Mouse (Mus musculus): ENCODE measurements around the gene Gm43064.
"Not testable (repeated sequence)": the region's sequence is repeated elsewhere in the genome, so short reads cannot be mapped to it uniquely, and the experiment has no call there.

Gene Gm43064

DNA sequence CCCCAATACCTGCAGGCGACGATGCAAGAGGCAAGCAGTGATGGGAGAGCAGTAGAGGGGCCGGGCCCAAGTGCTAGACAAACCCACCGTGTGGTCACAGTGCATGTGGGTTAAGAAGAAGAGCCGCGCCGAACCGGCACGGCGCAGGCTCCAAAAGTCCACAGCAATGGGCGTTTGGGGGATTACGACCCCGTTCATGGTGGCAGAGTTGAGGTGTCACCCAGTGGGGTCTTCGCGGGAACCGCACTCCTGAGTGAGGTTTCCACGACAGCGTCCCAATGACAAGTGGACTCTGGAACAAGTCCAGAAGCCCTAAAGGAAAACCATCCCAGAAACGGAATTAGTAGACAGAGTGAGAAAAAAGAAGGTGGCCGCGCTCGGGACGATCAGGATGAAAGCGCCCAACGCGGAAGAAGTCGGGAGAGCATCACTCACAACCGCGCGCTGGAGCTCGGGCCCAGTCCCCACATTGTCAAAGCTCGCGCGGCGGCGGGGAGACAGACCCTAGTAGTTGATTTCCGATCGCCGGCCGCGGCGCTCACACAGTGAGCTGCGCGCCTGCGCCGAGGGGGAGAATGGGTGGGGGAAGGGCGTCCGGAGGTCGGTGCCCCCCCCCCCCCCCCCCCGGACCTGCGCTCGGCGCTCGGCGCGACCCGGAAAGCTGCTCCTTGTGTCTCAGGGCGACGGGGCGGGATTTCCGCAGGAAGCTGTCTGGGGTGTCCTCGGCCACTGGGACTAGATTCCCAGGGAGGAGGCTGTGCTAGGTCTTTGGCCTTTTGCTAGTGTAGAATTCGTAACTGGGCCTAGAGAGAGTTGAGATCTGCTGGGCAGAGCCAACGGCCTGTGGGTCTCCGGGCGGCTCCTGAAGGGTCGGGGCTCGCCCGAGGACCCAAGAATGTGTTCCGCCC, at the start of gene Gm43064, which contains the start of the genes Dclre1b and Ap4b1:
Gene Gm43064 (plus strand): TSS at position 683 of the 908 bp plus-strand sequence.
Gene Dclre1b (minus strand): TSS at position 554 of the 908 bp plus-strand sequence.
Gene Ap4b1 (plus strand): TSS at position 630 of the 908 bp plus-strand sequence.
- peak; percentile 79 to 87 for DNase-seq (ENCODE audit: low spot score in 2 of 2)

DNA sequence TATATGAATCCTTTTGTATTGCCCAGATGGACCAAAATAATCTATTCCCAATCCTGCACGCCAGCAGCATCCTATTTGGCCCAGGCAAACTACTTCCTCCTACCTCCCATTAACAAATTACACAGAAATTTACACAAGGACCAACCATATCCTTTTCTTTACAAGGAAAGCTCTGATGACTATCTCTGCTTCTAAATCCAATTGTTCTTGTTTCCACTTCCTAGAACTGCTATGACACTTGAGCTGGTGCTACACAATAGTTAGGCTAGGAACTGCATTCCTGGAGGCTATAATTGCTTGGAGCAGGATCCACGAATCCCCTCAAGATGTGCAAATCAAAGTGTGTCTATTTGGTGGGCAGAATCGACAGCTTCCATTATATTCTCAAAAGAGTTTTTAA, 42.6 kb upstream of the Gm43064 start:
- DNase-seq (ENCODE audit: low spot score in 2 of 2): no peak

DNA sequence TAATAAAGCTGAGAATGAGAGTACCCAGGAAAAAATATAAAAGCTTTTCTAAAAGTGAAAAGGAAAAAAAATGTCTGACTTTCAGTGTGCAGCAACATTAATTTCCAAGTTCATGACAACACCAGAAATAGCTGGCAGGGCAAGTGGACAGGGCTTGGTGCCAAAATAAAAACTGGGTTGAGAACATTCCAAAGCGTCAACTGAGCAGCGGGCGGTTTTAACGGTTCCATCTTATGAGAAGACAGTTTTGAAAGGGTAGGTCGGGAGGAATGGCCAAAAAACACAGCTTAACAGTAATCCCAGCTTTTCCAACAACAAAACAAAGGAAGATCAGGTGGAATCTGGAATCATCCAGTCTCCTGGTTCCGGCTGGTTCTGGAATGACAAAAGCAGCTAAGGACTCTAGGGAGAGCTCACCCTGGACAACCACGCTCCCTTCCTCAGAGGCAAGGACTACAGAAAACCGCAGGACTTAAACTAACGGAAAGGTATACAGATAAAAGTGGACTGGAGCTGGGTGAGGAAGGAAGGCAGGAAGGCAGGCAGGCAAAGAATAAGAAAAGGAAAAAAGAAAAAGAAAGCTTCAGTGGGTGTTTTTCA, 37.7 kb upstream of the Gm43064 start:
- no peak for DNase-seq (ENCODE audit: low spot score in 2 of 2)

DNA sequence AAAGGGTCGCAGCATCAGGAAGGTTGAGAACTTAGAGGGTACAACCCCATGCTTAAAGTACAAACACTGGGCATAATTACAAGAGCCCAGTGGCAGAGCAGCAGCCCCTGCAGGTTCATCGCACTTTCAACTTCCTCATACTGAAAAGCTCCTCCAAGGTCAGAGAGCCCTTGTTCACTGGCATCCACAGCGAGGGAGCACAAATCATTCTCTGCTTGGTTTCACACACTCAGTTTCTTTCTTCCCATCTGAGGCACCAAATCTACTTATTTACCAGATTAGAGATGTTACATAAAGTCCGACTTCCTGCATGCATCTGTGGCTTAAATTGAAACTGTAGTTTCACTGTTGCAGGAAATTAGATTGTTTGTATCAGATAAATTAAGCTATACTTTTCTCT, 36.5 kb upstream of the Gm43064 start:
- no peak for DNase-seq (ENCODE audit: low spot score in 2 of 2)

DNA sequence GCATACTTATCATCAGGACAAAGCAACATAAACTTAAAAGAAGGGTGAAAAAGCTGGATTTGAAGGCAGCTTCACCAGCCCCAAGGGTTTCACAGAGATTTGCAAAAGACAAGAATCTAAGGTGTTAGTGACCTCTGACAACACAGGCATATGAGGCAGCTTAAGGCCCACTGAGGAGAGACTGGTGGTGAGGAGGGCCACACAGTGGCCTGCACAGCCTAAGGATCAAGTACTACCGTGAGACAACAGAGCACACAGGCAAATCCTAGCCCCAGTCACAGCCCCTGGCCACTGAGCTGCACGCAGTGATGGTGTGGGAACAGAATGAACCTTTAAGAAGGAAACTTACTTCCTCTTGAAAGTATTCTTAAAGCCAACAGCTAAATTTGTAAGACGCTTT, 35.9 kb upstream of the Gm43064 start:
- DNase-seq (ENCODE audit: low spot score in 2 of 2): no peak

DNA sequence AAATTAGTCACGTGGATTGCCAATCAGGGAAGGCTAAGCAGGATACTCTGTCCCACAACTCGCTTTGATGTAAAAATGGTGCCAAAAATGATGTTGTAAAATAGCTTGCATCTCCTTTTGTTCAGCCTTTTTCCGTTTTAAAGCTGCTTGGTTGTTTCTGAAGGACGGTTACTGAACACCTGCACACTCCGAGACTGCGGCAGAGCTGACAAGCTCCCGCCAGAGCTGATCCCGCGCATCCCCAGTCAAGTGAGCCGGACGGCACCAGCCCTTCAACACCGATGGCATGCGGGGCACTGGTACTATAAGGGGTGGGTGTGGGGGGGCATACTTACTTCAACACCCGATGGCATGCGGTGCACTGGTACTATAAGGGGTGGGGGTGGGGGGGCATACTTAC, 35.4 kb upstream of the Gm43064 start:
- no peak for DNase-seq (ENCODE audit: low spot score in 2 of 2)

DNA sequence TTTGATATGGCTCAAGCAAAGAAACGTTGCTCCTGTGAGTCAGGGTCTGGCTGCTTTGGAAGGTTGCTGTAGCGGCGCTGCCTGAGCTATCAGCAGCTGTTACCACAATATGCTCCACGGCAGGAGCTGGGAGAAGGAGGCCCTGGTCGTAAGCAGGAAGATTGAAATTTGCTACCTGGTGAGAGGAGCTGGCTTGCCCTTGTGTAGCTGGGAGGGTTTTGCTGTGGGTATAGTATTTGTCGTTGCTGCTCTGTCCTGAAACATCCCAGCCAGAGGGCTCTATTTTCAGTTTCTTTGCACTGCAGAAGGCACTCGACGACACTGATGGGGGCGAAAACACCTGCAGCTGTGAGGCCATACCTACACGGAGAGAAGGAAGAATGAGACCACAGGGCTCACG, 31.4 kb upstream of the Gm43064 start:
- no peak for DNase-seq (ENCODE audit: low spot score in 2 of 2)

DNA sequence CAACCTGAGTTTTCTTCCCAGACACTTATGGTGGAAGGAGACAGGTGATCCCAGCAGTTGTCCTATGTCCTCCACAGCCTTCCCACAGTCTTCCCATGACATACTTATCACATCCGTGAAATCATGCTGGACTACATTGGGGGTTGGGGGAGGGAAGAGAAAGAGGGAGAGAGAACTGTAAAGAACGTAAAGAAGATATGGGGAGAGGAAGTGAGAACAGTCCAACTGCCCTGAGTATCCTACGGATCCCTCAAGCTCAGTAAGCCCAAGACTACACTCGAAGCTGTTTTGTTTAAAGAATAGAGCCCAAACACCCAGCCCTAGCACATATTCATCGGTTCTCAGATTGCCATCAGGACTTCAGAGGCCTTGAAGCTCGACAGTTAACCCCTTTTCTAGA, 30.7 kb upstream of the Gm43064 start:
- DNase-seq (ENCODE audit: low spot score in 2 of 2): no peak

DNA sequence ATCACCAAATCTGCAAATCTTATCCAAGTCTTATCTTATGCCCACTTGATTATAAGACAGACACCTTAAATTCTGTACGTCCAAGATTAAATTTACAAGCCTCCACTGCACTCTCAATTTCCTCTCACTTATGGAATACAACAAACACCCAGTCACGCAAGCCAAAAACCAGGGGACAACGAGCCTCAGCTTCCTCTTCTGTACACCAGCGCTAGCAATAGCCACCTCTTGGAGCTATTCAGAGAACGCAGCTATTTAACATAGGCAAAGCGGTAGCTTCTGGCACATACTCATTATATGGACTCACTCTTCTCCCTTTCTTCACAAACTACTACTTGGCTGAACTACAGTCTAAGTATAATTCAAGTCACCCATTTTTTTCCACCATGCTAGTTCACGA, 30.2 kb upstream of the Gm43064 start:
- DNase-seq (ENCODE audit: low spot score in 2 of 2): no peak

DNA sequence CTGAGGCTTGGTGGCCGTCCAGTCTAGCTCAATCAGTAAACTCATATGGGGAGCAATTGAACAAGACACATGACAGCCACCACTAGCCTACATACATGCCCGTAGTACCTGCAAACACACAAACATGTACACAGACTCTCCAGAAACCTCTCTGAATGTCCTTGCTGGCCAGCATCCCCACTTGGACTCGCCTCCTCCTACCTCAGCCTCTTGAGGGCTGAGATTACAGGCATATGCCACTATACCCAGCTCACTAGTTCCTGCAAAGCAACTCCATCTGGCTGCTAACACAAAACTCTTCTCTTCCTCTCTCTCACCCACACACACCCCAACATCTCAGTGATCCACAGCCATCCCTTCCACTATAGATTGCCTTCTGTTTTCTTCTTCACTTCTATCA, 29.1 kb upstream of the Gm43064 start:
- DNase-seq (ENCODE audit: low spot score in 2 of 2): no peak

DNA sequence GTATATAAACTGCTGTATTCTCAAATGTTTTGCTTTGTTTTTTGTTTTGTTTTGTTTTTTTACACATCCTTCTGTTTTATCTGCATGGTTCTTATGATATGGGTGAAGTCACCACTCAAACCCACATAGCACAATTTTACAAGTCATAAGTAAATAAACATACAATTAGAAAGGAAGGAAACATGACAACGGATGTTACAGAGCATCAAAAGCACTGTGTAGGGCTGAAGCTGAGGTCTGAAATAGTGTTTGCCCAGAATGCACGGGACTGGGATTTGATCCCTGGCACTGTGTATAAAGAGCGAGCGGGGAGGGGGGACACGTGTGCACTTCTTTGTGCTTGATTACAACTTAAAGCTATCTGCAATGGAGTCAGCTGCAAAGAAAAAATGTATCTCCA, 28.6 kb upstream of the Gm43064 start:
- no peak for DNase-seq (ENCODE audit: low spot score in 2 of 2)

DNA sequence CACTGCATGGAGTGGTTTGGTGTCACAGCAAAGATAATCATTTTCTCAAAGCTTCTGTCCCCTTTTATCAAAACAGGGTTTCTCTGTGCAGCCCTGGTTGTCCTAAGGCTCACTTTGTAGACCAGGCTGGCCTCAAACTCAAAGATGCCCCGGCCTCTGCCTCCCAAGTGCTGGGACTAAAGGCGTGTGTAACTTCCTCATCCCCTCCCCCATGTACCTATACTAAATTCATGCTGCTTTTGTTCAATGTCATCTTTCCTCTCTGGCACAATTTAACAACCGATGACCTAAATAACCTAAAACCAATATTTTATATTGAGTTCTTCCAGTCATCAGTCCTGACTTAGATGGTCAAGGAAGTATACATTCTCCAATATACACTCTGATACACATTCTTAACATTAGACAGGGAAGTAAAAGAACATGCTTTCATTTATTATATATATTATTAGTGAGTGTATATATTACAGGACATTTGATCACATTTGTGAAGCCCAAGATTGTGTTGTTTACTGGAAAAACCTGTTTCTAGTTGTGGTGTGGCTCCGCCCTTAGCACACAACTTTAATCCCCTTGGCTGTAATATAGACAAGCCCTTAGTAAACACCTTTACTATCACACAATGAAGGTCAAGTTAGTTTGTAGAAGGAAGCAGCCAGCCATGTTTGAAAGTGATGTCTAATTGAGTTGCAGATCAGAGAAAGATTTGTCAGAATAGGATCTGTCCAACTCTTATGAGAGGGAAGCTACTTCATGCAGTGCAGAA, 26.3 kb upstream of the Gm43064 start:
- DNase-seq (ENCODE audit: low spot score in 2 of 2): no peak

DNA sequence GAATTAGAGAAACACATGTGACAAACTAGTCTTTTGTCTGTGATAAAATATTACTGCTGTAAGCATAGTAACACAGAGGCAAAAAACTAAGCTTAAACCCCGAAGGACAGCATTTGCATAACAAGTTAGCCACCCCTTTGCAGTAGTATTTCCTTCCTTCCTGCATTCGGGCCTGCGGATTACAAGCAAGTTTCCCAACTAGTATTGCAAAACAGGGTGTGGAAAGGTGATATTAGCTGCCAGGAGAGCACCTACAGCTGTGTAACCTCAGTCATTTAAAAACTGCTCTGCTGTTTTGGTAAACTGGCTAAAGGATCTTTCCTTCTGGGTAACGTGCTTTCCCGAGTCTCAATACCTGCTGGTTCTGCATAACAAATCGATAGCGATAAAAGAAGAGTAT, 22.1 kb upstream of the Gm43064 start:
- DNase-seq (ENCODE audit: low spot score in 2 of 2): no peak

DNA sequence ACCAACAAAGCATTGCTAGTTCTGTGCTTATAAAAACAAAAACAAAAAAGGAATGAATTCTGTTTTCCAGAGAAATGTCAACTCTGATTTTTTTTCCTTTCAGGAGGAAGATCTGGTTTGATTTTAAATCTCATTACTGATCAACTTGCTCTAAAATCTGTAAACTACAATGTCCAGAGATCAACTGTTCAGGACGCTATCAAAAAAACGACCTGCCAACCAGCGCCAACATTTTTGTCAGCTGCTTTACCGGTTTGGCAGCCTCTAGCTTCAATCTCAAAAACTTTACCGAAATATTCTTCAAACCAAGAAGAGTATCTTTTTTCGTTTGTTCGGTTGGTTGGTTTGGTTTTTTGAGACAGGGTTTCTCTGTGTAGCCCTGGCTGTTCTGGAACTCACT, 20.3 kb upstream of the Gm43064 start:
- DNase-seq (ENCODE audit: low spot score in 2 of 2): no peak

DNA sequence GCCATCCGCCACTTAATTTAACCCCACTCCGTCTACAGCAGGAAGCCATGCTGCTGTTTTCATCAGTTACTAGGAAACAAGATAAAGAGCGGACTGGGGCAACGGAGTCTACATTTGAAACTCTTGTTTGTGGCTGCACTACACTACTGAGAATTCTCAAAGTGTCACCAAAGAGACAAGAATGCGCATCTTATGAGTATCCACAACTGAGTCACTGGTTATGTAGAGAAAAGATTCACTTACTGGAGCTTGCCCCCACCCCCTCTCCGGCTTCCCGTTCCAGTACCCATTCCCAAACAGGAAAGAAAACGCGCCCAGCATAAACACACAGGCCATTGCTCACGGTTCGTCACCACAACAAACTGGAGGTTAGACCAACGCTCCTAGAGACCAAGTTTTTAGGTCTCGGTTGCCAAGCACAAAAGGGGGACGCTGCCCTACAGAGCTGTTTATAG, 19.5 kb upstream of the Gm43064 start:
- no peak for DNase-seq (ENCODE audit: low spot score in 2 of 2)

DNA sequence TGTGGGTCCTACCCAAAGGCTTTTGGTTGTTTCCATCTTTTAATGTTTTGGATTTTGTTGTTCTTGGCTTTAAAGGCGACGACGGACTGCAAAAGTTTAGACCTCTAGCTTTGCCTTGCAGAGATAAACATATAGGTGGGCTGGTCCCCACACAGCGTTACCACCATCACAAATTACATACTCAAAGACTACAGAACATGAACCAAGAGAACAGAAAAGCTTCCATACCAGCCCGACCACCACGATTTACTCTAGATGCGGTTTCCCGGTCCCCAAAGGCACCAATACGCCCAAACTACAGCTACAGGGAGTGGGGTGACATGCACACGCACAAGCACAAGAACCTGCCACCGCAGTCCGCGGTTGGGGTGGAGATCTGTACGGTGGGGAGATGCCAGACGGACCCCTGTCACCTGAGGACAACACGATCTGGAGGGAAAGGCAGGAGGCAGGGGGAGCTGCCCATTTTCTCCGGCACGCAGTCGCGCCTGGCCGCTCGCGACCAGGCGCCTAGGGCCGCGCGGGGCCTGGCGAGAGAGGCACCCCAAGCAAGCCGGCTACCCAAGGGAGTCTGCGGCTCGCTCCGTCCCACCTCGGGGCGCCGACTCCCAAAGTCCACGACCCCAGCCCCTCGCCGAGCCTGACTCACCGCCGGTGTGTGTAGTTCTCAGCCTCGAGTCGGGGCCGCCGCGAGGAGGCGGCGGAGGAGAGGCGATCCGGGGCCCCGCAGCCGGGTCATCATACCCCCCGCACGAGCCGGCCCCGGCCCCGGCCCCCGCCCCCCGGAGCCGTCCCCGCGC, 18.8 kb upstream of the Gm43064 start:
- DNase-seq (ENCODE audit: low spot score in 2 of 2): peak in 1 of 2 experiments; percentile 38

DNA sequence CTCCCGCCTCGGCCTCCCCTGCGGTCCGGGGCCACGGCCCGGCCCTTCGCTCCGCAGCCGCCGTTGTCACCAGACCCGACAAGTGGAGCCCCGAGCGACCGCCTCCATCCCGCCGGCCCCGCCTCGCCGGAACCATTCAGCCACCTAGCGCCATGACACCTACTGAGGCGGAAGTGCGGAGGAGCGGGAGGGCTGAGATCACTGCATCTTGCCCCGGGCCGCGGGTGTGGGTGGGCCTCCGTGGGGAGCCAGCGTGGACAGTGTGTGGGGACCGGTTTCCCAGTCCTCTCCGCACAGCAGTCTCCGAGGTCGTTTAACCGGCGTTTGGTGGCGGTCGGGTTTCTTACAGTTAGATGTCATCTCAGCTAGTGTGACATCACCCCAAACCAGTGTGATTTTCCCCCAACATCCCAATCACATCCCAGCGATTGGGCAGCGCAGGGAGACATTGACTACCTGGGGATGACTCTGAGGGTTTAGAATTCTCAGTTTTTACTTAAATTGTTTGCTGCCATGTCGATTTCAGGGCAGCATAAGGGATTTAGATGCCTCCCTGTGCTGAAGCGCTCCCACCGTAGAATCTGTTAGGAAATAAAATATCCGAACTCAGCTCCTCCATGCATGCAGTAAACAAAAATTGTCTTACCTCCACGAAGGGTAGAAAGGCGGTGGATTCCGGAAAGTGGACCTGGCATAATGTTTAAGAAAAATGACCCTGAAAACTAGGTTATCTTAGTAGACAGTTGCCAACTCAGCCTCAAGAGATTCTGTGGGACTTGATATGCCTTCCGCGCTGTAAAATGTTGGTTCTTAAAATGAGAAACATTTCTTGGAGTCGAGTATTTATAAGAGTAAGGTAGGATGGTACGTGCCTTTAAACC, 17.9 kb upstream of the Gm43064 start, which contains the start of gene Hipk1:
Gene Hipk1 (minus strand): TSS at position 334 of the 881 bp plus-strand sequence.
- peak; percentile 87 to 91 for DNase-seq (ENCODE audit: low spot score in 2 of 2)

DNA sequence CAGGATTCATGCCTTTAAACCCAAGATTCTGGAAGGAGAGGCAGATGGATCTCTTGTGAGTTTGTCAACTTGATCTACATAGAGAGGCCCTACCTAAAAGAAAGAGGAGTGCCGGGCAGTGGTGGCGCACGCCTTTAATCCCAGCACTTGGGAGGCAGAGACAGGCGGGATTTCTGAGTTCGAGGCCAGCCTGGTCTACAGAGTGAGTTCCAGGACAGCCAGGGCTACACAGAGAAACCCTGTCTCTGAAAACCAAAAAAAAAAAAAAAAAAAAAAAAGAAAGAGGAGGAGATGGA, 17.3 kb upstream of the Gm43064 start:
- DNase-seq (ENCODE audit: low spot score in 2 of 2): not testable (repeated sequence)

DNA sequence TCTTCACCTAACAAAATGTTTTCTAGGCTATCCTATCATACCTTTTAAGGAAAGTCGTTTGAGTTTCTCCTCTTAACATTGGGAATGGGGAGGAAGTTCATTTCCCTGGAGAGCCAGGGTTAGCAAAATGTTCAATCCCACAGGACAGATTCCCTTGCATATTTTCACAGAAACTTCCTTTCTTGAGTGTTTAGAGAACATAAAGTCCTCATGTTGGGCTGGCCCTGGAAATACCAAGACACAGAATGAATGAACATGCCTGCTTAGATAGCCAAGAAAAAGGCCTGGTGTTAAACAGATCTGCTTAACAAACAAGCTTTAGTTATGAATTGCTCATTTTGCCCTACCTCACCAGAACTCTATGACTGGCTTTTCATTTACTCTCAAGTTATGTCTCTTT, 16.8 kb upstream of the Gm43064 start:
- DNase-seq (ENCODE audit: low spot score in 2 of 2): no peak

DNA sequence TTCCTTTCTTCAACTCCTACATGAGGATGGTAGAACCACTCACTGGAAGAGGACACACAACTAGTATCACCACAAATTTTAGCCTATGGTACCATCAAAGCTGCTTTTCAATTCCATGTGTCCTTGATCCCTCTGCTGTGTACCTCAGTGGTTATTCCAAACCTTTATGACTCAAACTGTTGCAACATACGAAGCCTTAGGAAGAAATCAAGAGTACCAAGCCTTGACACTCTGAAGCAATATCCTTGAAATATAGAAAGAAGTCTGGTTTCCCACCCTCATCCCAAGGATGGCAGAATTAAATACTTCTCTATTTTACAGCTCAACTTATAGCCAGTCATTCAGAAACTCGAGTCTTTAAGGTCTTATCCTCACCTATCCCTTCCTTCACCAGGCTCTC, 13.0 kb upstream of the Gm43064 start:
- no peak for DNase-seq (ENCODE audit: low spot score in 2 of 2)

DNA sequence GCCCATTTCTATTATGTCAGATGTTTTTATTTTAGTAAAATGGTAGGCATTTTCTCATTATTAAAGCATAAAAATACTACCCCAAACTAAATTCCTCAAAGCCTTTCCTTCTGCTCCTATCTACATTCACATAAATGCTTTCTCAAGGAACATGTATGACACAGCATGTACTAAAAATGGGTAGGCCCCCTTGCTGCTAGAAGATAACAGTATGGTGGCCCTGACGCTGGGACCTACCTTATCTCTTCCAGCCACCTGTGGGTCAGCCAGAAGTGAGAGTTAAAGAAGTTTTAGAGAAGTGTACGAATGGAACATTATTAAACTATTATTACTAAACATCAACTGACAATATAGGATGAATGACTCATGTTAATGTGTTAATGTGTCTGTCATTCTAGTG, 9.9 kb upstream of the Gm43064 start:
- DNase-seq (ENCODE audit: low spot score in 2 of 2): peak in 1 of 2 experiments; percentile 36
